Mouse (Mus musculus) liver, embryonic 11.5 days (tissue): ENCODE results near the gene Tssc4. TPM values are rescaled to one million over a fixed set of nuclear protein-coding genes. Genes with fewer than 3 reads are reported as not detected.

ENCODE experiments used
- ATAC-seq: fragments of 200-750 bp; cut with Nextera tagmentation; replicated peaks from 2 replicates; pipeline ENCODE4 v1.8.0; 2017; ENCODE audit warnings: moderate number of reproducible peaks, mild to moderate bottlenecking, moderate TSS enrichment, moderate library complexity; ENCODE audit not compliant: low FRiP score
- DNase-seq: peaks from one replicate; pipeline ENCODE4 v3.0.0-alpha.2; 2017; ENCODE audit warnings: low spot score
- H3K27ac ChIP-seq: fragments of 300-500 bp; sonication (generic); 2 replicates; pipeline ENCODE4 v1.5.1; 2014; ENCODE audit warnings: mild to moderate bottlenecking, low read depth, low read length, control low read depth
- H3K27me3 ChIP-seq: fragments of 300-500 bp; sonication (generic); replicated peaks from 2 replicates; pipeline ENCODE4 v1.6.1; 2014; ENCODE audit warnings: low read length, mixed read lengths; ENCODE audit not compliant: control insufficient read depth, insufficient read depth
- H3K36me3 ChIP-seq: fragments of 300-500 bp; sonication (generic); 2 replicates; pipeline ENCODE4 v1.6.1; 2014; ENCODE audit warnings: mild to moderate bottlenecking, low read length, moderate library complexity, mixed read lengths; ENCODE audit not compliant: control insufficient read depth, insufficient read depth
- H3K4me1 ChIP-seq: fragments of 300-500 bp; sonication (generic); replicated peaks from 2 replicates; pipeline ENCODE4 v1.6.1; 2014; ENCODE audit warnings: low read length, mixed read lengths; ENCODE audit not compliant: control insufficient read depth, insufficient read depth
- H3K4me2 ChIP-seq: fragments of 300-500 bp; sonication (generic); 2 replicates; pipeline ENCODE4 v1.6.1; 2014; ENCODE audit warnings: mild to moderate bottlenecking, control low read depth, moderate library complexity
- H3K4me3 ChIP-seq: fragments of 300-500 bp; sonication (generic); 2 replicates; pipeline ENCODE4 v1.5.1; 2014; ENCODE audit warnings: low read depth, low read length, control low read depth
- H3K9ac ChIP-seq: fragments of 300-500 bp; sonication (generic); 2 replicates; pipeline ENCODE4 v1.6.1; 2014; ENCODE audit warnings: low read depth, low read length, control low read depth
- H3K9me3 ChIP-seq: fragments of 300-500 bp; sonication (generic); 2 replicates; pipeline ENCODE4 v1.6.1; 2016; ENCODE audit warnings: low read length, inconsistent platforms, mixed read lengths; ENCODE audit not compliant: control insufficient read depth
- WGBS: fragments of 180-500 bp; shearing (Covaris S2); extraction: QIAGEN DNeasy Blood & Tissue Kit; methylation state at CpG from one replicate; pipeline ENCODE4 v1.1.7; 2014; 5-methylcytosine and 5-hydroxymethylcytosine counted together
- polyA plus RNA-seq: library from polyadenylated mRNA; unstranded; fragments of >200 nt; fragmentation: Nextera tagmentation; extraction: Ambion mirVana; gene quantifications from 2 replicates; pipeline ENCODE4 v1.2.1, GENCODE M21; 2014

Gene Tssc4
- polyA plus RNA-seq, 1 experiment from 2014 or later: 48.9 TPM

- 64% methylated on average over 2 of the region's 2 CpGs for WGBS
- H3K4me2 ChIP-seq: no peak overlapping the region
- DNase-seq: no peak
- H3K36me3 ChIP-seq: no peaks in the 10 kb centered on the region
- no peaks in the 10 kb centered on the region for H3K4me1 ChIP-seq
- 0 out of 2 replicates have a peak, but pooled peaks cover 2% of the 10 kb centered on the region for H3K27me3 ChIP-seq
- no peak overlapping the region for H3K4me3 ChIP-seq
- no peaks in the 10 kb centered on the region for H3K9me3 ChIP-seq
- no peak overlapping the region for H3K27ac ChIP-seq
- no peak for ATAC-seq
- no peak overlapping the region for H3K9ac ChIP-seq
Observed at GRCm38 (mm10) chr7:143083708-143084107, 14.7 kb downstream of the Tssc4 start.

- H3K27ac ChIP-seq: no peak overlapping the region
- 54% methylated on average over 2 of the region's 2 CpGs for WGBS
- no peaks in the 10 kb centered on the region for H3K36me3 ChIP-seq
- no peak overlapping the region for H3K4me3 ChIP-seq
- no peaks in the 10 kb centered on the region for H3K4me1 ChIP-seq
- DNase-seq: no peak
- ATAC-seq: peak; percentile 56
- no peaks in the 10 kb centered on the region for H3K9me3 ChIP-seq
- H3K4me2 ChIP-seq: no peak overlapping the region
- H3K27me3 ChIP-seq: 0 out of 2 replicates have a peak, but pooled peaks cover 2% of the 10 kb centered on the region
- no peak overlapping the region for H3K9ac ChIP-seq
Observed at GRCm38 (mm10) chr7:143086366-143086765, 17.3 kb downstream of the Tssc4 start.

- Histone ChIP-seq H3K9me3 (no peaks in the 10 kb centered on the region), H3K4me1 (no peaks in the 10 kb centered on the region), H3K9ac (no peak overlapping the region), H3K36me3 (no peaks in the 10 kb centered on the region), H3K4me3 (no peak overlapping the region), H3K4me2 (no peak overlapping the region), H3K27me3 (0 out of 2 replicates have a peak, but pooled peaks cover 2% of the 10 kb centered on the region), H3K27ac (no peak overlapping the region)
- DNase-seq (no peak), ATAC-seq (0 out of 2 replicates have a peak, but pooled peaks have one; percentile 22)
- WGBS: 59% methylated on average over 4 of the region's 4 CpGs
Observed at GRCm38 (mm10) chr7:143087070-143087579, 18.1 kb downstream of the Tssc4 start.

- Histone ChIP-seq H3K4me1 (no peaks in the 10 kb centered on the region), H3K27ac (no peak overlapping the region), H3K4me3 (no peak overlapping the region), H3K27me3 (no peaks in the 10 kb centered on the region), H3K9ac (no peak overlapping the region), H3K36me3 (no peaks in the 10 kb centered on the region), H3K9me3 (no peaks in the 10 kb centered on the region), H3K4me2 (no peak overlapping the region)
- ATAC-seq (no peak), DNase-seq (no peak)
- WGBS: 60% methylated on average over 3 of the region's 3 CpGs
Observed at GRCm38 (mm10) chr7:143093847-143094246, 24.8 kb downstream of the Tssc4 start.

DNA sequence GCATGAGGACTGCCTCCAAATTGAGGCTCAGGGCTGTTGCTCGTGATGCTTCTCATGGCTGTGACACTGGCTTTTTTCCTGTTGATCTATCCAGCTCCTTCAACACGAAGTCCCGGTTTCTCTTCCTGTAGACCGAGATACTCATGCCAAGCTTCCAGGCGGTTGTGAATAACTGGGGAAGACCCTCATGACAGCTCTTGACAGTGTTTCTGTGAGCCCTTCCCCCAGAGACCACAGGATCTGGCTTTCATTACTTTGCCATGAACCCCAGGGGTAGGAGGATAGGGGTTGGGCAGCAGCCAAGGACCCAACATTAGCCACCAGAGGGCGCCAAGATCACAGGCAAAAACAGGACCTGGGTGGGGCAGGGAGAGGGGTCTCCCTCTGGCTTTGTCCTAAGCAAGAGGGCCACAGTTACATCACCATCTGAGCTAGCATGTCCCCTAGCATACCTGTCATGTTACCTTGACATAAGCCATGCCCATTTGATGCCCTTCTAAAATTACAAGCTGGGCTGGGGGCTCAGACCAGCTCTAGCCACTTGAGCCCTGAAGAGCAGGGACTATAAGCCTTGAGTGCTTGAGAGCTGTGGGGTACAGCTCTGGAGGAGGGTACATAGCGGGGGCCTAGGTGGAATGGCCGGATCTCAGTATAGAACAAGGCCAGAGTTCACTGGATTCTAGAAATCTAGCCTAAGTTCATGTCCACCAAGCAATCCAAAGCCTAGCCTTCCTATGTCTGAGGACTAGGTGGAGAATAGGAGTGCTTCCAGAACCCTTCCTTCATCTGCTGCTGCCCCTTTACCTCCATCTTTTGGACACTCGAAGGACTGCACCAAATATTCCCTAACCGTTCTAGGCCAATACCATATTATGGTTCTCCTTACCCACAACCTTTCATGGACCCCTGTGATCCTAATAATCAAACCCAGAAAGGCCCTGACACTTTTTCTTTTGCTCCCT, 25.8 kb downstream of the Tssc4 start, which contains the start of gene Trpm5:
Gene Trpm5, minus strand, starts transcription at position 51 of the 962 bp plus-strand sequence.
- Histone ChIP-seq H3K27ac (no peak within 1 kb of the TSS), H3K4me2 (no peak within 1 kb of the TSS), H3K4me1 (no peaks in the 10 kb centered on the region), H3K9me3 (no peaks in the 10 kb centered on the region), H3K4me3 (no peak within 1 kb of the TSS), H3K27me3 (no peaks in the 10 kb centered on the region), H3K9ac (no peak within 1 kb of the TSS), H3K36me3 (no peaks in the 10 kb centered on the region)
- DNase-seq (peak; percentile 63), ATAC-seq (no peak; the same call in 1 of the 2 replicates)
- WGBS: 39% methylated on average over 10 of the region's 10 CpGs

GRCm38 (mm10) chr7:143095554-143095907, 26.5 kb downstream of the Tssc4 start:
- peaks cover 5% of the 10 kb centered on the region; the same call in 1 of the 2 replicates for H3K27me3 ChIP-seq
- no peak for ATAC-seq
- WGBS: 30% methylated on average over 1 of the region's 1 CpGs

GRCm38 (mm10) chr7:143100759-143101158, 31.7 kb downstream of the Tssc4 start:
- Histone ChIP-seq H3K27me3 (peaks cover 21% of the 10 kb centered on the region), H3K36me3 (no peaks in the 10 kb centered on the region), H3K4me1 (no peaks in the 10 kb centered on the region), H3K27ac (no peak overlapping the region), H3K9me3 (no peaks in the 10 kb centered on the region), H3K4me3 (no peak overlapping the region), H3K9ac (no peak overlapping the region), H3K4me2 (no peak overlapping the region)
- WGBS: 54% methylated on average over 4 of the region's 4 CpGs
- ATAC-seq: no peak
- no peak for DNase-seq

More at GRCm38 (mm10) chr7:143095554-143095907, 26.5 kb downstream of the Tssc4 start:
- H3K4me3 ChIP-seq: no peak overlapping the region
- no peaks in the 10 kb centered on the region for H3K9me3 ChIP-seq
- H3K4me1 ChIP-seq: no peaks in the 10 kb centered on the region
- H3K36me3 ChIP-seq: no peaks in the 10 kb centered on the region
- no peak overlapping the region for H3K4me2 ChIP-seq
- no peak overlapping the region for H3K9ac ChIP-seq
- no peak for DNase-seq
- H3K27ac ChIP-seq: no peak overlapping the region

DNA sequence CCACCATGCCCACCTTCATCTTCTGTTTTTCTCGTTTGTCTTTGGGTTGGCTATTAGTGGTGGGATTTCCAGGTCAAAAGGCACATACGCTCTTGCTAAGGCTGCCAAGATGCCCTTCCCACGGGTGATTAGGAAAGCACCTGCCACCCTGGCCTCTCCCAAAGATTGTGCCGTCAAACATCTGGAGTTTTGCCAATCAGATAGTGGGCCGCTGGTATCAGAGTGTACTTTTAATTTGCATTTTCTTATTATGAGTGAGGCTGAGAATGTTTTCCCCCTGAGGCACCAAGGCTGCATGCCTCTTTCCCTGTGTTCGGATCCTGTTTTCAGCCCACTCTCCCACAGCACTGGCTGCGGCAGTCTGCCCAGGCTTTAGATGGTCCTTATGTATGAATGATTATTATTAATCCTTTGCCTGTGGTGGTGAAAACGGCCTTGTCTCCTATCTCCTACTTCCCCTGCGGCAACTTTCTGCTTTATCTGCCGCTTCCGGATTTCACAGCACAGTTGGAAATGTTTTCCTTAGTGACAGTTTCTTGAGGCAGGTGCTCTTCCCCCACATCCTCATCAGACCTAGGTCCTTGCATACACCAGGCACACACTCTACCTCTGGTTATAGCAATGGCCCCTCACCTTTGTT, 36.3 kb downstream of the Tssc4 start:
- Histone ChIP-seq H3K27ac (no peak overlapping the region), H3K27me3 (peaks cover 57% of the 10 kb centered on the region), H3K4me1 (peaks cover 6% of the 10 kb centered on the region), H3K9me3 (no peaks in the 10 kb centered on the region), H3K36me3 (no peaks in the 10 kb centered on the region), H3K4me3 (no peak overlapping the region), H3K4me2 (no peak overlapping the region), H3K9ac (no peak overlapping the region)
- DNase-seq (no peak), ATAC-seq (no peak)
- WGBS: 56% methylated on average over 11 of the region's 11 CpGs
